Mouse (Mus musculus) layer of hippocampus, adult 18-20 months (tissue): ENCODE results near the gene Myadm. TPM values are rescaled to one million over a fixed set of nuclear protein-coding genes. Genes with fewer than 3 reads are reported as not detected.
"Not testable (repeated sequence)": the region's sequence is repeated elsewhere in the genome, so short reads cannot be mapped to it uniquely, and the experiment has no call there.

Experiments used
- DNase-seq, 2 experiments: peaks; one replicate each; pipeline ENCODE4 v3.0.0; 2022; ENCODE audit warnings: low spot score in 2 of 2
- long read RNA-seq: library from polyadenylated mRNA; stranded (forward); transcript quantifications from one replicate; pipeline ENCODE4 v2.0.0, GENCODE M21; 2021
- total RNA-seq, 2 experiments: library from RNA; stranded (reverse); gene quantifications; 2 replicates each; pipeline ENCODE4 v1.2.3; 2021

The Myadm gene
- total RNA-seq = 10 to 100 TPM; 55.4 to 56.7 TPM
- long read RNA-seq, full-length matches to known transcripts = 60 of 68 reads
- long read RNA-seq, partial matches to known transcripts = 7 of 68 reads
- long read RNA-seq, other reads (novel, unspliced or antisense) = 1 of 68 reads

- peak; percentile 56 to 73 for DNase-seq
These were observed at the start of gene Myadm, which contains the start of gene Prkcg for GRCm38 (mm10) chr7:3288976-3289970. Myadm (plus strand) TSS chr7:3289080. Prkcg (plus strand) TSS chr7:3289179.

GRCm38 (mm10) chr7:3239193-3239592 is 49.7 kb upstream of the Myadm start:
- no peak for DNase-seq

GRCm38 (mm10) chr7:3260701-3261100 is 28.2 kb upstream of the Myadm start:
- DNase-seq = no peak

- no peak for DNase-seq
These were observed 27.4 kb upstream of the Myadm start for GRCm38 (mm10) chr7:3261446-3261845.

- no peak for DNase-seq
These were observed 26.1 kb upstream of the Myadm start for GRCm38 (mm10) chr7:3262789-3263188.

GRCm38 (mm10) chr7:3264390-3265022 is 24.4 kb upstream of the Myadm start:
- DNase-seq = no peak

- DNase-seq = no peak
These were observed 23.6 kb upstream of the Myadm start for GRCm38 (mm10) chr7:3265311-3265710.

- DNase-seq = no peak
These were observed 21.6 kb upstream of the Myadm start for GRCm38 (mm10) chr7:3267261-3267660.

- DNase-seq = no peak
These were observed 21.0 kb upstream of the Myadm start for GRCm38 (mm10) chr7:3267888-3268287.

- no peak for DNase-seq
These were observed 20.6 kb upstream of the Myadm start for GRCm38 (mm10) chr7:3268291-3268690.

GRCm38 (mm10) chr7:3272206-3272605 is 16.7 kb upstream of the Myadm start:
- DNase-seq = no peak

- no peak for DNase-seq
These were observed 13.3 kb upstream of the Myadm start for GRCm38 (mm10) chr7:3275455-3276170.

GRCm38 (mm10) chr7:3276781-3277180 is 12.1 kb upstream of the Myadm start:
- not testable (repeated sequence) for DNase-seq

- no peak for DNase-seq
These were observed 8.7 kb upstream of the Myadm start for GRCm38 (mm10) chr7:3280080-3280653.

GRCm38 (mm10) chr7:3280654-3281153 is 8.2 kb upstream of the Myadm start:
- DNase-seq = peak; percentile 57 to 75

- no peak for DNase-seq
These were observed 7.1 kb upstream of the Myadm start for GRCm38 (mm10) chr7:3281741-3282140.

- DNase-seq = no peak
These were observed 5.6 kb upstream of the Myadm start for GRCm38 (mm10) chr7:3283081-3283875.

GRCm38 (mm10) chr7:3284604-3285003 is 4.3 kb upstream of the Myadm start:
- no peak for DNase-seq

- no peak for DNase-seq
These were observed 2.8 kb upstream of the Myadm start for GRCm38 (mm10) chr7:3286036-3286435.

GRCm38 (mm10) chr7:3287186-3287585 is 1.7 kb upstream of the Myadm start:
- no peak for DNase-seq
